Mouse (Mus musculus) C2C12 (cell line): ENCODE measurements around the gene Map4k5.

ENCODE experiments used
- CEBPB ChIP-seq: IDR thresholded peaks from one replicate; pipeline ENCODE4 v1.6.1; 2011; ENCODE audit warnings: low read depth, mild to moderate bottlenecking, control low read depth, moderate library complexity
- CTCF ChIP-seq: IDR thresholded peaks from one replicate; pipeline ENCODE4 v1.5.1; 2011; ENCODE audit not compliant: control insufficient read depth, insufficient read depth, insufficient read length
- FOSL1 ChIP-seq: IDR thresholded peaks from one replicate; pipeline ENCODE4 v1.8.0; 2011; ENCODE audit warnings: mild to moderate bottlenecking, low read length; ENCODE audit not compliant: poor library complexity, insufficient read depth, severe bottlenecking
- MAX ChIP-seq: IDR thresholded peaks from one replicate; pipeline ENCODE4 v1.6.1; 2011; ENCODE audit warnings: mild to moderate bottlenecking, control low read depth
- MYOD1 ChIP-seq: IDR thresholded peaks from one replicate; pipeline ENCODE4 v1.6.1; 2011; ENCODE audit warnings: low read depth; ENCODE audit not compliant: control insufficient read depth, insufficient read length
- MYOG ChIP-seq: IDR thresholded peaks from one replicate; pipeline ENCODE4 v1.6.1; 2011; ENCODE audit not compliant: control insufficient read depth, insufficient read length; ENCODE audit errors: extremely low read depth
- USF1 ChIP-seq: IDR thresholded peaks from one replicate; pipeline ENCODE4 v1.6.1; 2011; ENCODE audit warnings: low read depth, mild to moderate bottlenecking, control low read depth, moderate library complexity

DNA sequence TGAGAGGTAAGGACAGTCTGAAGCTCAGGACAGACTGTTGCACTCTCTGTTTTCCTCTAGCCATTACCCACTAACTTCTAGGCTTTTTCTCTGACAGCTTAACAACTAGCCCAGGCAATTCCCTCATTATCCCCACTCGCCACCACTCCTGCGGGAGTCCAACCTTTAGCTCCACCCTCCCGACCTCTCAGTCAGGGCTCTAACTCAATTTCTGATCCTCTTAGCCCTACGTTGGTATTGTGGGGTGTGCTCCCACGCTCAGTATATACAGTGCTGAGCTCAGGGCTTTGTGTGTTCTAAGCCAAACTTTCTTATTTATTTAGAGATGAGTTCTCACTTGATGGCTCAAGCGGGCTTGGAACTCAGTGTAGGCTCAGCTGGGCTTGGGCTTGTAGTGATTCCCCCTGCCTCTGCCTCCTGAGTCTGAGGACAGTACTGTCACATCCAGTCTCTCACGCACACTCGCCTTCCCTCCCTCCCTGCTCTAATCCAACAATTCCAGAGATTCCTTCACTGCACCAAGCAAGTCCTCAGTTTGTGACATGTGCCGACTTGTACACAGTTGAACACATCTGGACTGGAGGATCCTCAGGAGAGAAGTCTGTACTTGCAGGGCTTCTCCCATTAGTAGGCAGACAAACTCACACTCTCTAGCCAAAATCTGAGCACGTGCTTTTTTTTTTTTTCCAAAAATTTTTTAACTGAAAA is 11.6 kb downstream of the Map4k5 start:
- TF ChIP-seq CTCF (no peak), MAX (no peak), USF1 (no peak), MYOG (no peak), CEBPB (no peak), MYOD1 (no peak), FOSL1 (no peak)
